Mouse (Mus musculus): ENCODE data around the gene Timmdc1.

DNA sequence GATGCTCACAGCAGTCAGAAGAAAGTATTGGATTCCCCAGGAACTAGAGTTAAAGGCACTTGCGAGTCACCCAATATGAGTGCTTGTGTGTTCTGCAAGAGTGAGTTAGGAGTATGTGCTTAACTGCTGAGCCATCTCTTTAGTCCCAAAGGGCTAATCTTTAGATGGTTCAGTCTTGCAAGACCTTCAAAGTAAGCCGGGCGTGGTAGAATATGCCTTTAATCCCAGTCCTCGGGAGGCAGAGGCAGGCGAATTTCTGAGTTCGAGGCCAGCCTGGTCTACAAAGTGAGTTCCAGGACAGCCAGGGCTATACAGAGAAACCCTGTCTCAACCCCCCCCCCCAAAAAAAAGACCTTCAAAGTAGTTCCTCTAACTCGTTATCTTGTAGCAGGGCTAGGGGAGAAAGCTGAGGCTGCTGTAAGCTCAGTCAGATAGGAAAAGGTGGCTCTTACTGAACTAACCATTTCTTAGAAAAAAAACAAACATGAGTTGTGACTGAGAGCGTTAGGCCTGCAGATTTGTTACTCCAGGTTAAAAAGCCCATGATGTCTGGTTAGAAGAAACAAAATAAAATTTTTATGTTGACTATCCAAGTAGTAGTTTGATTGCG lies 47.7 kb downstream of the Timmdc1 start:
- no peak for TF ChIP-seq CTCF (IDR thresholded peaks at IDR 0.05; ENCODE audit: insufficient read depth, low read length)
- TF ChIP-seq POLR2A (IDR thresholded peaks at IDR 0.05; ENCODE audit: borderline replicate concordance, extremely low read depth, low read depth, low read length): no peak

Measured in lung, adult 2 months (tissue).